Mouse (Mus musculus): Measurements from ENCODE around the gene Tbcc. TPM values are rescaled to one million over a fixed set of nuclear protein-coding genes. Genes with fewer than 3 reads are reported as not detected.

The Tbcc gene
- polyA plus RNA-seq, 2 experiments: 27.8 to 63.3 TPM

DNA sequence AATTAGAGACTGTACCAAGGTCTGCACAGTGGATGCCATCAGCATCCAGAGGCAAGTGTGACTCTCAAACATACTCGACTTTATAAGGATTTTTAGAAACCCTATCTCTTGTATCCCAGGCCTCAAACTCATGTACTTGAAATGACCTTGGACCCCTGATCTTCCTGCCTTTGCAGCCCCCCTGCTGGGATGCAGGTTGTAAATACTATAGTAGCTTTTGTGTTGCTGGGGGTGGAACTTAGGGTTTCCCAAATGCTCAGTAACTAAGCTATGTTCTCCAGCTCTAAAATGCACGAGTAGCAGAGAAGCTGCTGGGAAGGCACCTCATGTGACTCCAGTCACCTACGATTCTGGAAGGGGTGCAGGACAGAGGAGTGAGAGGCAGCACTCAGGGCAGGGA, 36.5 kb downstream of the Tbcc start:
- peaks cover 43% of the 10 kb centered on the region for H3K36me3 ChIP-seq (ENCODE audit: control insufficient read depth, insufficient read depth, low read length)
- H3K4me3 ChIP-seq (replicated peaks; ENCODE audit: low read length): no peak overlapping the region
- no peak for TF ChIP-seq POLR2A (IDR thresholded peaks at IDR 0.05; ENCODE audit: borderline replicate concordance, extremely low read depth, insufficient read depth, insufficient read length)
- H3K4me1 ChIP-seq (ENCODE audit: control insufficient read depth, insufficient read depth, low read length): no peaks in the 10 kb centered on the region
- no peak for ATAC-seq (ENCODE audit: low FRiP score, low read depth)
- no peak overlapping the region for H3K9ac ChIP-seq (ENCODE audit: low read depth, low read length, severe bottlenecking)
- H3K9me3 ChIP-seq (ENCODE audit: control insufficient read depth, low read length): no peaks in the 10 kb centered on the region
- 62% methylated on average over 3 of the region's 3 CpGs for WGBS
- H3K4me2 ChIP-seq (replicated peaks; ENCODE audit: low read depth, low read length, severe bottlenecking): no peak overlapping the region
- no peak overlapping the region for H3K27ac ChIP-seq (replicated peaks; ENCODE audit: low read depth, low read length)
- no peak for DNase-seq (ENCODE audit: low spot score)
- no peaks in the 10 kb centered on the region for H3K27me3 ChIP-seq (ENCODE audit: control insufficient read depth, insufficient read depth, low read length)

DNA sequence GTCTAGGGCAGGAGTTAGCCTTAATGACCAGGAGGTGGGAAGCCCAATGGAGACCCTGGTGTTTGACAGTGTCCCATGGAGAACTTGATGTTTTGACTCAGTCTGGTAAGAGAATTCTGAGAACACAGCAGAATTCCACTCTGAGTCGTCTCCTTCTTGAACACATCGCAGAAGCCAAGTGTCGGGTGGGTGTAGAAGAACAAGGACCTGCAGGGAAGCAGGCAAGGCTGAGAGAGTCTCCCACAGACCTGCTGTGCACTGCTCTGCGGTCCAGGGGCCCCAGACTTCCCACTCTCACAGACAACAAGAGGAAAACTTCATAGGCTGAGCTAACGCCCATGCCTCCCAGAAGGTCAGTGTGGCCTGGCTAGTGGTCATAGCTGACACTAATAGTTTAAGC, 37.3 kb downstream of the Tbcc start:
- peaks cover 52% of the 10 kb centered on the region for H3K36me3 ChIP-seq (ENCODE audit: control insufficient read depth, insufficient read depth, low read length)
- DNase-seq (ENCODE audit: low spot score): no peak
- whole genome bisulfite sequencing: 88% methylated on average over 5 of the region's 5 CpGs
- no peak for TF ChIP-seq POLR2A (IDR thresholded peaks at IDR 0.05; ENCODE audit: borderline replicate concordance, extremely low read depth, insufficient read depth, insufficient read length)
- H3K27ac ChIP-seq (replicated peaks; ENCODE audit: low read depth, low read length): no peak overlapping the region
- no peaks in the 10 kb centered on the region for H3K4me1 ChIP-seq (ENCODE audit: control insufficient read depth, insufficient read depth, low read length)
- H3K27me3 ChIP-seq (ENCODE audit: control insufficient read depth, insufficient read depth, low read length): no peaks in the 10 kb centered on the region
- no peak for ATAC-seq (ENCODE audit: low FRiP score, low read depth)
- no peak overlapping the region for H3K4me2 ChIP-seq (replicated peaks; ENCODE audit: low read depth, low read length, severe bottlenecking)
- no peak overlapping the region for H3K4me3 ChIP-seq (replicated peaks; ENCODE audit: low read length)
- H3K9me3 ChIP-seq (ENCODE audit: control insufficient read depth, low read length): no peaks in the 10 kb centered on the region
- no peak overlapping the region for H3K9ac ChIP-seq (ENCODE audit: low read depth, low read length, severe bottlenecking)

DNA sequence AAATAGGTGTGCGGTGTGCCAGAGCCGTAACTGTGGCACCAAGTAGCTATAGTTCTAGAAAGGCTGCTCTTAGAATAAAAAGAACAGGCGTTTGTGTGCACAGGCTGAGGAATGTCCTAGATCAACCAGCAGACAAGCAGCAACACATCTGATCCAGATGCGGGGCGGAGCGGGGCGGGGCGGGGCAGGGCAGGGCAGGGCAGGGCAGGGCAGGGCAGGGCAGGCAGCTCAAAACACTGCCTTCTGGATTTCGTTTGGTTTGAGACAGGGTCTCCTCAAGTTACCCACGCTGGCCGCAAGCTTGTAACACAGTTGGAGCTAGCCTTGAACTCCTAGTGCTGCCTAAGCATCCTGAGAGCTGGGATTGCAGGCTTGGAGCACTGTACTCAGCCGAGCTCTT, 38.8 kb downstream of the Tbcc start:
- Histone ChIP-seq H3K4me2 (replicated peaks; ENCODE audit: low read depth, low read length, severe bottlenecking) (no peak overlapping the region), H3K9ac (ENCODE audit: low read depth, low read length, severe bottlenecking) (no peak overlapping the region), H3K27me3 (ENCODE audit: control insufficient read depth, insufficient read depth, low read length) (no peaks in the 10 kb centered on the region), H3K27ac (replicated peaks; ENCODE audit: low read depth, low read length) (no peak overlapping the region), H3K9me3 (ENCODE audit: control insufficient read depth, low read length) (no peaks in the 10 kb centered on the region), H3K4me3 (replicated peaks; ENCODE audit: low read length) (no peak overlapping the region), H3K36me3 (ENCODE audit: control insufficient read depth, insufficient read depth, low read length) (peaks cover 67% of the 10 kb centered on the region), H3K4me1 (ENCODE audit: control insufficient read depth, insufficient read depth, low read length) (no peaks in the 10 kb centered on the region)
- 75% methylated on average over 12 of the region's 12 CpGs for WGBS
- DNase-seq (ENCODE audit: low spot score) (no peak), ATAC-seq (ENCODE audit: low FRiP score, low read depth) (no peak)
- TF ChIP-seq POLR2A (IDR thresholded peaks at IDR 0.05; ENCODE audit: borderline replicate concordance, extremely low read depth, insufficient read depth, insufficient read length): no peak

DNA sequence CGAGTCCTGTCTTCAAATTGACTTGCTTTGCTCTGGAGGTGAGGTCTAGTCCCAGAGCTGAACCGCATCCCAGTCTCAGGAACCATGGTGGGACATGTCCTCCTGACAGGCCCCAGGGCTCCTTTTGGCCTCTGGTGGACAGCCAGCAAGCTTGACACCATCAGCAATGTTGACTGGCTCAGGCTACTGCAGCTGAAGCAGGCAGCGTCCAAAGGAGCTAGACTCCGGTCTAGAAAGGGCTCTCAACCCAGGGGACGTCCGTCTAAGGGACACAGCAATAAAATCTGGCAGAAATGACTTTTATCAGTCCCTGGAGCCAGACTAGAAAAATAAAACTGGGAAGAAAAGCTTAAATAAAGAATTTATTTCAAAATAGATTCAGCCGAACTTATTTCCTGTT, 39.4 kb downstream of the Tbcc start:
- Histone ChIP-seq H3K36me3 (ENCODE audit: control insufficient read depth, insufficient read depth, low read length) (peaks cover 72% of the 10 kb centered on the region), H3K27me3 (ENCODE audit: control insufficient read depth, insufficient read depth, low read length) (no peaks in the 10 kb centered on the region), H3K27ac (replicated peaks; ENCODE audit: low read depth, low read length) (no peak overlapping the region), H3K4me3 (replicated peaks; ENCODE audit: low read length) (no peak overlapping the region), H3K4me2 (replicated peaks; ENCODE audit: low read depth, low read length, severe bottlenecking) (no peak overlapping the region), H3K9me3 (ENCODE audit: control insufficient read depth, low read length) (no peaks in the 10 kb centered on the region), H3K9ac (ENCODE audit: low read depth, low read length, severe bottlenecking) (no peak overlapping the region), H3K4me1 (ENCODE audit: control insufficient read depth, insufficient read depth, low read length) (no peaks in the 10 kb centered on the region)
- WGBS: 86% methylated on average over 7 of the region's 7 CpGs
- ATAC-seq (ENCODE audit: low FRiP score, low read depth) (no peak), DNase-seq (ENCODE audit: low spot score) (no peak)
- no peak for TF ChIP-seq POLR2A (IDR thresholded peaks at IDR 0.05; ENCODE audit: borderline replicate concordance, extremely low read depth, insufficient read depth, insufficient read length)

DNA sequence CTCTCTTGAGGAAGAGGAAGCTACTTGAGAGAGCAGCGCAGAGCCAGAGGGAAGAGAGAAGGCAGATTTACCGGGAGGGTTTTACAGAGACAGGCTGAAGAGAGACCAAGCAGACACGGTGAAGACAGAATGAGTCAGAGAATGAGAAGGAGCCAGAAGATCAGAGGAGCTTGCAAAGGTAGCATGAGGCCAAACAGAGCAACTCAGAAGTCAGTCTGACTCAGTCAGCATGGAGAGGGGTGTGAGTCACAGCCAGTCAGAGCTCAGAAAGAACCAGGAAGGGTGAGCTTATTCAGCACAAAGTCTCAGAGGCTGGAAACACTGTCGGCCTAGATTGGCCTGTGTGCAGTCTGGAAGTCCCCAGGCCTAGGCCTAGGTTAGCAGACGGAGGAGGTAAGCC, 42.5 kb downstream of the Tbcc start:
- Histone ChIP-seq H3K9ac (ENCODE audit: low read depth, low read length, severe bottlenecking) (no peak overlapping the region), H3K36me3 (ENCODE audit: control insufficient read depth, insufficient read depth, low read length) (peaks cover 97% of the 10 kb centered on the region), H3K4me1 (ENCODE audit: control insufficient read depth, insufficient read depth, low read length) (no peaks in the 10 kb centered on the region), H3K4me3 (replicated peaks; ENCODE audit: low read length) (no peak overlapping the region), H3K27me3 (ENCODE audit: control insufficient read depth, insufficient read depth, low read length) (no peaks in the 10 kb centered on the region), H3K9me3 (ENCODE audit: control insufficient read depth, low read length) (no peaks in the 10 kb centered on the region), H3K27ac (replicated peaks; ENCODE audit: low read depth, low read length) (no peak overlapping the region), H3K4me2 (replicated peaks; ENCODE audit: low read depth, low read length, severe bottlenecking) (no peak overlapping the region)
- ATAC-seq (ENCODE audit: low FRiP score, low read depth) (no peak), DNase-seq (ENCODE audit: low spot score) (no peak)
- 93% methylated on average over 5 of the region's 5 CpGs for WGBS
- TF ChIP-seq POLR2A (IDR thresholded peaks at IDR 0.05; ENCODE audit: borderline replicate concordance, extremely low read depth, insufficient read depth, insufficient read length): no peak
